Mouse (Mus musculus): ENCODE results near the gene Pdpn. TPM values are rescaled to one million over a fixed set of nuclear protein-coding genes. Genes with fewer than 3 reads are reported as not detected.

Pdpn gene
- polyA plus RNA-seq, 1 experiment from 2014 or later: 61.5 TPM

DNA sequence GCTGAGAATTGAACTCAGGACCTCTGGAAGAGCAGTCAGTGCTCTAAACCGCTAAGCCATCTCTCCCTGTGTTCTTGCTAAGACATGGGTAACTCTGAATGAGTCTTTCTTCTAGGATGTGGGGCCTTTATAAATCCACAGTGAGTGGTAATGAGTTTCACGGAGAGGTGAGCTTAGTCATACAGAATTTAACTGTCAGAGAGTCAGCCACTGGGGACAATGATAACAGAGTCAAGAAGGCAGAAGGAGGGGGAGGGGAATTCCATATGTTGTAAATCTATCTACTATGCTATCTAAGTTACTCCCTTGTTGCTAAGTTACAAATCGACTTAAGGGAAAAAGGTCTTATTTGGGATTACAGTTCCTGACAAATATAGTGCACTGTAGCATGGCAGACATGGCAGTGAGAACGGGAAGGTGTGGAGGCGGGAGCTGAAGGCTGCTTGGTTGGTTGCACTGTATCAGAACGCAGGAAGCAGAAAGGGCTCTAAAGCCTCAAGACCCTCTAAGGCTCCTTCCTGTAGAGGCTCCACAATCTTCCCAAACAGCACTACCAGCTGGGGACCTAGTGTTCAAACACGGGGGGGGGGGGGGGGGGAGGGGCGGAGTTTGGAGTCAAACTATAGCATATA, 39.5 kb downstream of the Pdpn start:
- Histone ChIP-seq H3K4me2 (no peak overlapping the region), H3K27ac (no peak overlapping the region), H3K9ac (no peak overlapping the region), H3K9me3 (no peaks in the 10 kb centered on the region), H3K27me3 (no peaks in the 10 kb centered on the region), H3K4me1 (peaks cover 12% of the 10 kb centered on the region), H3K36me3 (replicated peaks) (no peaks in the 10 kb centered on the region), H3K4me3 (replicated peaks) (no peak overlapping the region)
- WGBS: 65% methylated on average over 8 of the region's 8 CpGs
- no peak for ATAC-seq (ENCODE audit: low FRiP score)

DNA sequence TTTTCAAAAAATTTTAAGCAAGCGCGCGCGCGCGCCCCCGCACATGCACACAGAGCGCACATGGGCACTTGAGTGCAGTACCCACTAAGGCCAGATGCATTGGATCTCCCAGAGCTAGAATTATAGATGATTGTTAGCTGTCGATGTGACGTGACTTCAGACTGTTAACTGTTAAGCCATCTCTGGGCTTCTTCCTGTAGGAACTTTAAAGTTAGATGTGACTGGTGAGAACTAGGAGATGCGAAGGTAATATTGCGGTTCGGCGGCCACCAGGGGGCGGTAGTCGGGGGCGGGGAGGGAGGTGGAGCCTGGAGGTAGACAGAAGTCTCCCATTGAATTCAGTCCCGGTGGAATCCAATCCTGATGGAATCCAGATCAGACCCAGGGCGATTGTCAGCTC, 40.8 kb downstream of the Pdpn start:
- peak overlapping the region; percentile 26; the same call in 1 of the 2 replicates for H3K4me2 ChIP-seq
- peak; percentile 54 for ATAC-seq (ENCODE audit: low FRiP score)
- WGBS: 38% methylated on average over 19 of the region's 19 CpGs
- H3K4me3 ChIP-seq (replicated peaks): no peak overlapping the region
- no peak overlapping the region for H3K27ac ChIP-seq
- H3K9ac ChIP-seq: no peak overlapping the region
- no peaks in the 10 kb centered on the region for H3K36me3 ChIP-seq (replicated peaks)
- no peaks in the 10 kb centered on the region for H3K9me3 ChIP-seq
- H3K27me3 ChIP-seq: no peaks in the 10 kb centered on the region
- H3K4me1 ChIP-seq: peaks cover 12% of the 10 kb centered on the region

- H3K4me1 ChIP-seq: peaks cover 12% of the 10 kb centered on the region
- no peak overlapping the region for H3K27ac ChIP-seq
- no peak overlapping the region for H3K4me2 ChIP-seq
- no peaks in the 10 kb centered on the region for H3K36me3 ChIP-seq (replicated peaks)
- no peak for ATAC-seq (ENCODE audit: low FRiP score)
- H3K27me3 ChIP-seq: no peaks in the 10 kb centered on the region
- WGBS: 62% methylated on average over 6 of the region's 6 CpGs
- H3K9me3 ChIP-seq: no peaks in the 10 kb centered on the region
- no peak overlapping the region for H3K4me3 ChIP-seq (replicated peaks)
- no peak overlapping the region for H3K9ac ChIP-seq
Measured at GRCm38 (mm10) chr4:143257971-143258370, 41.4 kb downstream of the Pdpn start.

- Histone ChIP-seq H3K9me3 (no peaks in the 10 kb centered on the region), H3K27ac (no peak overlapping the region), H3K9ac (no peak overlapping the region), H3K36me3 (replicated peaks) (no peaks in the 10 kb centered on the region), H3K4me2 (no peak overlapping the region), H3K4me3 (replicated peaks) (no peak overlapping the region), H3K4me1 (peaks cover 12% of the 10 kb centered on the region), H3K27me3 (no peaks in the 10 kb centered on the region)
- 84% methylated on average over 8 of the region's 8 CpGs for WGBS
- no peak for ATAC-seq (ENCODE audit: low FRiP score)
Measured at GRCm38 (mm10) chr4:143255541-143255940, 43.8 kb downstream of the Pdpn start.

GRCm38 (mm10) chr4:143253356-143253755, 46.0 kb downstream of the Pdpn start:
- H3K9ac ChIP-seq: no peak overlapping the region
- 86% methylated on average over 1 of the region's 1 CpGs for WGBS
- no peak overlapping the region for H3K4me2 ChIP-seq
- H3K9me3 ChIP-seq: no peaks in the 10 kb centered on the region
- no peaks in the 10 kb centered on the region for H3K27me3 ChIP-seq
- H3K27ac ChIP-seq: no peak overlapping the region
- H3K4me3 ChIP-seq (replicated peaks): no peak overlapping the region
- H3K4me1 ChIP-seq: 0 out of 2 replicates have a peak, but pooled peaks cover 2% of the 10 kb centered on the region
- no peak for ATAC-seq (ENCODE audit: low FRiP score)
- no peaks in the 10 kb centered on the region for H3K36me3 ChIP-seq (replicated peaks)

- WGBS: 76% methylated on average over 5 of the region's 5 CpGs
- no peak overlapping the region for H3K9ac ChIP-seq
- no peaks in the 10 kb centered on the region for H3K36me3 ChIP-seq (replicated peaks)
- no peak overlapping the region for H3K4me3 ChIP-seq (replicated peaks)
- H3K9me3 ChIP-seq: no peaks in the 10 kb centered on the region
- H3K4me2 ChIP-seq: no peak overlapping the region
- H3K27me3 ChIP-seq: no peaks in the 10 kb centered on the region
- ATAC-seq (ENCODE audit: low FRiP score): no peak
- H3K27ac ChIP-seq: no peak overlapping the region
- H3K4me1 ChIP-seq: no peaks in the 10 kb centered on the region
Measured at GRCm38 (mm10) chr4:143248050-143248449, 51.3 kb downstream of the Pdpn start.

DNA sequence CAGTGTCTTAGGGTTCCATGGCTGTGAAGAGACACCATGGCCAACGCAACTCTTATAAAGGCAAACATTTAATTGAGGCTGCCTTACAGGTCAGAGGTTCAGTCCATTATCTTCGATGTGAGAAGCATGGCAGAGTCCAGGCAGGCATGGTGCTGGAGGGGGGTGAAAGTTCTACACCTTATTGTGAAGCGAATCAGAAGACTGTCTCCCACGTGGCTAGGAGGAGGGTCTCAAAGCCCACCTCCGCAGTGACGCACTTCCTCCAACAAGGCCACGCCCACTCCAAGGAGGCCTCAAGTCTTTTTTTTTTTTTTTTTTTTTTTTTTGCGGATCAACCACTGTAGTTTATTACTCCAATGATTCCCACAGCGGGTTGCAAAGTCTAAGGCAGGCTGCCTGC, 58.1 kb downstream of the Pdpn start:
- 0 out of 2 replicates have a peak, but pooled peaks cover 5% of the 10 kb centered on the region for H3K4me1 ChIP-seq
- no peak for ATAC-seq (ENCODE audit: low FRiP score)
- H3K4me2 ChIP-seq: no peak overlapping the region
- no peaks in the 10 kb centered on the region for H3K27me3 ChIP-seq
- no peaks in the 10 kb centered on the region for H3K9me3 ChIP-seq
- no peak overlapping the region for H3K27ac ChIP-seq
- WGBS: 83% methylated on average over 9 of the region's 9 CpGs
- no peaks in the 10 kb centered on the region for H3K36me3 ChIP-seq (replicated peaks)
- H3K9ac ChIP-seq: no peak overlapping the region
- no peak overlapping the region for H3K4me3 ChIP-seq (replicated peaks)

GRCm38 (mm10) chr4:143239615-143240201, 59.7 kb downstream of the Pdpn start:
- no peak overlapping the region for H3K4me3 ChIP-seq (replicated peaks)
- no peak overlapping the region for H3K4me2 ChIP-seq
- H3K27me3 ChIP-seq: no peaks in the 10 kb centered on the region
- ATAC-seq (ENCODE audit: low FRiP score): no peak
- no peaks in the 10 kb centered on the region for H3K36me3 ChIP-seq (replicated peaks)
- H3K9me3 ChIP-seq: no peaks in the 10 kb centered on the region
- no peak overlapping the region for H3K27ac ChIP-seq
- WGBS: 94% methylated on average over 9 of the region's 9 CpGs
- H3K9ac ChIP-seq: no peak overlapping the region
- 0 out of 2 replicates have a peak, but pooled peaks cover 5% of the 10 kb centered on the region for H3K4me1 ChIP-seq

- Histone ChIP-seq H3K9ac (no peak overlapping the region), H3K9me3 (peaks cover 4% of the 10 kb centered on the region; the same call in 1 of the 2 replicates), H3K4me1 (0 out of 2 replicates have a peak, but pooled peaks cover 5% of the 10 kb centered on the region), H3K4me3 (replicated peaks) (no peak overlapping the region), H3K36me3 (replicated peaks) (no peaks in the 10 kb centered on the region), H3K27ac (no peak overlapping the region), H3K27me3 (no peaks in the 10 kb centered on the region), H3K4me2 (no peak overlapping the region)
- 88% methylated on average over 5 of the region's 5 CpGs for WGBS
- ATAC-seq (ENCODE audit: low FRiP score): no peak
Measured at GRCm38 (mm10) chr4:143239117-143239516, 60.2 kb downstream of the Pdpn start.

DNA sequence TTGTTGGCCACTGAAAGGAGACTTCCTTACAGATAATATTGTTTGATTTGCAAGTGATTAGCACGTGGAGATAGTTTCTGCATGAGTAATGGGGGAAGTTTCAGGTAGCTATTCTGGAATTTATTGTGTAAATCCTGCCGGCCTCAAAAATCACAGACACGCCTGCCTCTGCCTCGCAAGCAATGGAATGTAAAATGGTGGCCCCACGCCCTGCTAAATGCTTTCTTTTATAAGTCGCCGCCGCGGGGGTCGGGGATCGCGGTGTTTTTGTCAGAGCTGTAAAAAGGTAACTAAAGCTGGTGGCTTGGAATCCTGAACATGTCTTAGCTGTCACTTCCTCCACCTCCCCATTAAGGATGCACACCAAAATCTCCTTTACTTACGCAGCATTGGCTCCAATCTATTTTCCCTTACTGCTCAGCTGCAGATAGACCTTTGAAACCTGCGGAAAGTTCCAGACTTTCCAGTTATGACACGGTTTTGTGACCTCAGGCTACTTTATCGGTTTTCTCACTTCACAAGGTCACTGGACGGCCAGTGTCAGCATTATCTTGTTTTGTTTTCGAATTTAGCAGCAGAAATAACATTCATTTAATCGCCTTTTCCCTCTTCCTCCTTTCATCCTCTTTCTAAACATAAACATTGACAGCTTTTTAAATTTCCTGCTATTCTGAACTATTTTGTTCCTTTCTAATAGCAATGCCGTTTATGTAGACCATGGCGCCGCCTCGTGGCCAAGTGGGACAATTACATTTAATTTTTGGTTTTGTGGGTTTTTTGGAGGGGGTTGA, 60.9 kb downstream of the Pdpn start:
- WGBS: 26% methylated on average over 23 of the region's 23 CpGs
- H3K36me3 ChIP-seq (replicated peaks): no peaks in the 10 kb centered on the region

DNA sequence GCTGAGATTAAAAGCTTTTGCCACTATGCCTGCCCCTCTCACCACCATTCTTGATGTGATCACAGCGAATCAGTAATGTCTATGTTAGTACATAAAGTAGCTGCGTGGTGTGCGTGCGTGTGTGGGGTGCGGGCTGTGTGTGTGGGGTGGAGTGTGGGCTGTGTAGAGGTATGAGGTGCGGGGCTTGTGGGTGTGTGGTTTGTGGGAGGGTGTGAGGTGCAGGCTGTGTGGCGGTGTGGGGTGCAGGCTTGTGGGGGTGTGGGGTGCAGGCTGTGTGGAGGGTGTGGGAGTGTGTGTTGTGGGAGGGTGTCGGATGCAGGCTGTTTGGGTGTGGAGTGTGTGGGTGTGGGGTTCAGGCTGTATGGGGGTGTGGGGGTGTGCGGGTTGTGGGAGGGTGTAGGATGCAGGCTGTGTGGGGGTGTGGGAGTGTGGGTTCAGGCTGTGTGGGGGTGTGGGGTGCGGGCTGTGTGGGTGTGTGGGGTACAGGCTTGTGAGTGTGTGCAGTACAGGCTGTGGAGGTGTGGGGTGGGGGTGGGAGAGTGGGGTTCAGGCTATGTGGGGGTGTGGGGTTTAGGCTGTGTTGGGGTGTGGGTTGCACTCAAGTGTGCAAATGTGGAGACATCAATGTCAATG, 67.5 kb downstream of the Pdpn start:
- Histone ChIP-seq H3K4me2 (no peak overlapping the region), H3K27ac (no peak overlapping the region), H3K4me3 (replicated peaks) (no peak overlapping the region), H3K4me1 (no peaks in the 10 kb centered on the region), H3K9ac (no peak overlapping the region), H3K9me3 (peaks cover 4% of the 10 kb centered on the region; the same call in 1 of the 2 replicates), H3K27me3 (no peaks in the 10 kb centered on the region; the same call in 1 of the 2 replicates), H3K36me3 (replicated peaks) (no peaks in the 10 kb centered on the region)
- WGBS: 94% methylated on average over 10 of the region's 10 CpGs
- no peak for ATAC-seq (ENCODE audit: low FRiP score)

More for the DNA sequence above, 60.9 kb downstream of the Pdpn start:
- H3K4me2 ChIP-seq: no peak overlapping the region
- H3K9ac ChIP-seq: no peak overlapping the region
- ATAC-seq (ENCODE audit: low FRiP score): no peak
- no peak overlapping the region for H3K27ac ChIP-seq
- H3K9me3 ChIP-seq: peaks cover 4% of the 10 kb centered on the region; the same call in 1 of the 2 replicates
- 0 out of 2 replicates have a peak, but pooled peaks cover 5% of the 10 kb centered on the region for H3K4me1 ChIP-seq
- no peak overlapping the region for H3K4me3 ChIP-seq (replicated peaks)
- no peaks in the 10 kb centered on the region for H3K27me3 ChIP-seq

DNA sequence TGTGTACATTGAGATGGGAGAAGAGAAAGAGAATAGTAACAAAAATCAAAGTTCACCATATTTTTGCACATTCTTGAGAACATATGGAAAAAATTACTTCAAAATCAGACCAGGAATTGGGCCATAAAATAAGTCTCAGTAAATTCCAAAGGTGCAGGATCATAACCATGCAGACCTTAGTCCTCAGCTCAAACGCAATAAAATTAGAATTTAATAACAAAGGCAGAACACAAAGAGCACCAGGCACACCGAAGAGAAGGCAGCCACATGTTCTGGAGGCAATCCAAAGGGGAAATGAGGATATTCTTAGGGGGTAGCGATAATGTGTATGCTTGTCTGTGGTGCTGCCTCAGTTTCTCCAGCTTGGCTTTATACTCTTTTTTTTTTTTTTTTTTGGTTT, 68.3 kb downstream of the Pdpn start:
- H3K9ac ChIP-seq: no peak overlapping the region

More for the DNA sequence above, 68.3 kb downstream of the Pdpn start:
- no peak for ATAC-seq (ENCODE audit: low FRiP score)
- no peak overlapping the region for H3K27ac ChIP-seq
- no peak overlapping the region for H3K4me3 ChIP-seq (replicated peaks)
- 87% methylated on average over 3 of the region's 3 CpGs for WGBS
- no peak overlapping the region for H3K4me2 ChIP-seq
- H3K36me3 ChIP-seq (replicated peaks): no peaks in the 10 kb centered on the region
- H3K27me3 ChIP-seq: no peaks in the 10 kb centered on the region; the same call in 1 of the 2 replicates
- H3K4me1 ChIP-seq: no peaks in the 10 kb centered on the region
- H3K9me3 ChIP-seq: peaks cover 4% of the 10 kb centered on the region; the same call in 1 of the 2 replicates
